Mouse (Mus musculus): ENCODE results near the gene Angptl6. TPM values are rescaled to one million over a fixed set of nuclear protein-coding genes. Genes with fewer than 3 reads are reported as not detected.

Angptl6 gene
- polyA plus RNA-seq (2014; fragmentation: Illumina TruSeq; extraction: RNeasy Lipid Tissue Mini Kit (QIAGEN cat#74804); ENCODE audit: low read depth, low replicate concordance): 0.58 TPM

GRCm38 (mm10) chr9:20879097-20879792, at the start of gene Angptl6:
Gene Angptl6 (minus strand): TSS chr9:20879727.

GRCm38 (mm10) chr9:20898511-20899073, 19.1 kb upstream of the Angptl6 start, which contains the start of gene Eif3g:
Gene Eif3g (minus strand): TSS chr9:20898623.

GRCm38 (mm10) chr9:20887704-20888385, 8.3 kb upstream of the Angptl6 start, which contains the start of gene Ppan:
Gene Ppan (plus strand): TSS chr9:20888175.

GRCm38 (mm10) chr9:20868448-20869001, 11.0 kb downstream of the Angptl6 start, which contains the start of gene A230050P20Rik:
Gene A230050P20Rik (plus strand): TSS chr9:20868642.

Other genes starting within 250 kb of the Angptl6 start
- 53.6 TPM for gene Ubl5, start 236.8 kb downstream of the Angptl6 start, polyA plus RNA-seq (2014; fragmentation: Illumina TruSeq; extraction: RNeasy Lipid Tissue Mini Kit (QIAGEN cat#74804); ENCODE audit: low read depth, low replicate concordance)
- gene Fbxl12, start 235.0 kb downstream of the Angptl6 start, polyA plus RNA-seq (2014; fragmentation: Illumina TruSeq; extraction: RNeasy Lipid Tissue Mini Kit (QIAGEN cat#74804); ENCODE audit: low read depth, low replicate concordance): 2.0 TPM
- 0.50 TPM for gene Pin1, start 227.6 kb downstream of the Angptl6 start, polyA plus RNA-seq (2014; fragmentation: Illumina TruSeq; extraction: RNeasy Lipid Tissue Mini Kit (QIAGEN cat#74804); ENCODE audit: low read depth, low replicate concordance)
- gene Olfm2, start 133.4 kb downstream of the Angptl6 start, polyA plus RNA-seq (2014; fragmentation: Illumina TruSeq; extraction: RNeasy Lipid Tissue Mini Kit (QIAGEN cat#74804); ENCODE audit: low read depth, low replicate concordance): not detected
- 0.19 TPM for gene Col5a3, start 64.7 kb downstream of the Angptl6 start, polyA plus RNA-seq (2014; fragmentation: Illumina TruSeq; extraction: RNeasy Lipid Tissue Mini Kit (QIAGEN cat#74804); ENCODE audit: low read depth, low replicate concordance)
- not detected for gene Rdh8, start 61.2 kb downstream of the Angptl6 start, polyA plus RNA-seq (2014; fragmentation: Illumina TruSeq; extraction: RNeasy Lipid Tissue Mini Kit (QIAGEN cat#74804); ENCODE audit: low read depth, low replicate concordance)
- 19.2 TPM for gene A230050P20Rik, start 11.1 kb downstream of the Angptl6 start, polyA plus RNA-seq (2014; fragmentation: Illumina TruSeq; extraction: RNeasy Lipid Tissue Mini Kit (QIAGEN cat#74804); ENCODE audit: low read depth, low replicate concordance)
- gene Ppan, start 8.4 kb upstream of the Angptl6 start, polyA plus RNA-seq (2014; fragmentation: Illumina TruSeq; extraction: RNeasy Lipid Tissue Mini Kit (QIAGEN cat#74804); ENCODE audit: low read depth, low replicate concordance): 0.50 TPM
- 34.0 TPM for gene Eif3g, start 18.9 kb upstream of the Angptl6 start, polyA plus RNA-seq (2014; fragmentation: Illumina TruSeq; extraction: RNeasy Lipid Tissue Mini Kit (QIAGEN cat#74804); ENCODE audit: low read depth, low replicate concordance)
- 1.5 TPM for gene Dnmt1, start 80.2 kb upstream of the Angptl6 start, polyA plus RNA-seq (2014; fragmentation: Illumina TruSeq; extraction: RNeasy Lipid Tissue Mini Kit (QIAGEN cat#74804); ENCODE audit: low read depth, low replicate concordance)
- gene S1pr2, start 97.1 kb upstream of the Angptl6 start, polyA plus RNA-seq (2014; fragmentation: Illumina TruSeq; extraction: RNeasy Lipid Tissue Mini Kit (QIAGEN cat#74804); ENCODE audit: low read depth, low replicate concordance): 0.48 TPM
- gene Mrpl4, start 123.0 kb upstream of the Angptl6 start, polyA plus RNA-seq (2014; fragmentation: Illumina TruSeq; extraction: RNeasy Lipid Tissue Mini Kit (QIAGEN cat#74804); ENCODE audit: low read depth, low replicate concordance): 1.0 TPM
- 3.1 TPM for gene Icam1, start 136.3 kb upstream of the Angptl6 start, polyA plus RNA-seq (2014; fragmentation: Illumina TruSeq; extraction: RNeasy Lipid Tissue Mini Kit (QIAGEN cat#74804); ENCODE audit: low read depth, low replicate concordance)
- not detected for gene Icam4, start 149.6 kb upstream of the Angptl6 start, polyA plus RNA-seq (2014; fragmentation: Illumina TruSeq; extraction: RNeasy Lipid Tissue Mini Kit (QIAGEN cat#74804); ENCODE audit: low read depth, low replicate concordance)
- gene Icam5, start 152.3 kb upstream of the Angptl6 start, polyA plus RNA-seq (2014; fragmentation: Illumina TruSeq; extraction: RNeasy Lipid Tissue Mini Kit (QIAGEN cat#74804); ENCODE audit: low read depth, low replicate concordance): not detected
- not detected for gene Zglp1, start 187.4 kb upstream of the Angptl6 start, polyA plus RNA-seq (2014; fragmentation: Illumina TruSeq; extraction: RNeasy Lipid Tissue Mini Kit (QIAGEN cat#74804); ENCODE audit: low read depth, low replicate concordance)
- gene Gm49373, start 193.4 kb upstream of the Angptl6 start, polyA plus RNA-seq (2014; fragmentation: Illumina TruSeq; extraction: RNeasy Lipid Tissue Mini Kit (QIAGEN cat#74804); ENCODE audit: low read depth, low replicate concordance): not detected
- gene Fdx1l, start 193.9 kb upstream of the Angptl6 start, polyA plus RNA-seq (2014; fragmentation: Illumina TruSeq; extraction: RNeasy Lipid Tissue Mini Kit (QIAGEN cat#74804); ENCODE audit: low read depth, low replicate concordance): 2.0 TPM
- gene Gm38431, start 212.3 kb upstream of the Angptl6 start, polyA plus RNA-seq (2014; fragmentation: Illumina TruSeq; extraction: RNeasy Lipid Tissue Mini Kit (QIAGEN cat#74804); ENCODE audit: low read depth, low replicate concordance): 0.11 TPM
- 3.2 TPM for gene Raver1, start 212.3 kb upstream of the Angptl6 start, polyA plus RNA-seq (2014; fragmentation: Illumina TruSeq; extraction: RNeasy Lipid Tissue Mini Kit (QIAGEN cat#74804); ENCODE audit: low read depth, low replicate concordance)

Data from liver, adult 10 weeks (tissue).